Mouse (Mus musculus): ENCODE results near the gene Morf4l1. TPM values are rescaled to one million over a fixed set of nuclear protein-coding genes. Genes with fewer than 3 reads are reported as not detected.
"Not testable (repeated sequence)": the region's sequence is repeated elsewhere in the genome, so short reads cannot be mapped to it uniquely, and the experiment has no call there.

Gene Morf4l1
- polyA plus RNA-seq, 1 experiment from 2014 or later: 303 TPM

DNA sequence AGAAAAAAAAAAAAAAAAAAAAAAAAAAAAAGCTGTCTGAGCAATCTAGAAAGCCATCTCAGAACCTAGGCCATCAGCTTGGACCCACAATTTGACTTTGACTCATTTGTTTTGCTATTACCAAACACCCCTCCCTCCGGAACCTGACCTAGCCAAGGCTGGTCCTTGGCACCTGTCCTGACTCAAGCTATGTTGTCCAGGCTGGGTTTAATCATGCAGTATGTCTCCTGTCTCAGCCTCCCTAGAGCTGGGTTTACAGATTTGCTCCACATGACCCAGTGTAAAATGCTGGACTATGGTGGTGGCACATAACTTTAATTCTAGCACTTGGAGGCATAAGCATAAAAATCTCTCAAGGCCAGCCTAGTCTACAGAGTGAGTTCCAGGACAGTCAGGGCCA lies 31.6 kb downstream of the Morf4l1 start:
- Histone ChIP-seq H3K36me3 (ENCODE audit: control insufficient read depth, insufficient read depth, low read length) (peaks cover 8% of the 10 kb centered on the region; the same call in 1 of the 2 replicates), H3K27me3 (replicated peaks; ENCODE audit: control insufficient read depth, insufficient read depth, low read length) (no peaks in the 10 kb centered on the region), H3K4me2 (no peak overlapping the region), H3K27ac (ENCODE audit: low read depth, low read length) (no peak overlapping the region), H3K4me3 (ENCODE audit: low read depth, low read length) (no peak overlapping the region), H3K9me3 (ENCODE audit: control insufficient read depth, low read length) (no peaks in the 10 kb centered on the region), H3K9ac (ENCODE audit: low read depth, low read length) (no peak overlapping the region), H3K4me1 (replicated peaks; ENCODE audit: control insufficient read depth, insufficient read depth, low read length) (no peaks in the 10 kb centered on the region)
- WGBS: 88% methylated on average over 1 of the region's 1 CpGs
- ATAC-seq (replicated peaks; ENCODE audit: low FRiP score) (0 out of 2 replicates have a peak, but pooled peaks have one; percentile 30), DNase-seq (ENCODE audit: low spot score) (no peak)

GRCm38 (mm10) chr9:90081961-90082360 lies 32.6 kb downstream of the Morf4l1 start:
- H3K27me3 ChIP-seq (replicated peaks; ENCODE audit: control insufficient read depth, insufficient read depth, low read length); H3K9me3 ChIP-seq (ENCODE audit: control insufficient read depth, low read length); H3K36me3 ChIP-seq (ENCODE audit: control insufficient read depth, insufficient read depth, low read length); H3K4me2 ChIP-seq; H3K4me1 ChIP-seq (replicated peaks; ENCODE audit: control insufficient read depth, insufficient read depth, low read length); H3K27ac ChIP-seq (ENCODE audit: low read depth, low read length); H3K4me3 ChIP-seq (ENCODE audit: low read depth, low read length); H3K9ac ChIP-seq (ENCODE audit: low read depth, low read length); DNase-seq (ENCODE audit: low spot score); ATAC-seq (replicated peaks; ENCODE audit: low FRiP score): not testable (repeated sequence)
- WGBS: 79% methylated on average over 6 of the region's 6 CpGs

GRCm38 (mm10) chr9:90076849-90077461 lies 37.6 kb downstream of the Morf4l1 start:
- ATAC-seq (replicated peaks; ENCODE audit: low FRiP score): no peak

DNA sequence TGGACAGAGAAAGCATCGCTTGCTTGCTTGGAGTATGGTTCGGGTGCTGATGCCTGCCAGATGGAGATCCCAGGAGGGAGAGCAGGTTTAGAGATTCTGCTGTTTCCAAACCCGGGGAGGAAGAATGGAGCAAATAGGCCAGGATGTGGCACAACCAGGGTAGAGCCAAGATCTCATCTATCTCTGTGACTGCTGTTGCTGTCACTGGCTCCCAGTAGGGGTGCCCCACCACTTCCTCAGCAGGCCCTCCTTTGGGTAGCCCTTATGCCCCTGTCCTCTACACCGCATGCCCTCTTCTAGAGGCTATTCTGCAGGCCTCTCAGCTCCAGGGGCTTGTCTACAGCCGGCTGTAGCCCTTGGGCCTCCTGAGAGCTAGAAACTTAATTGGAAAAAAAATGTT lies 38.4 kb downstream of the Morf4l1 start:
- Histone ChIP-seq H3K27ac (ENCODE audit: low read depth, low read length) (no peak overlapping the region), H3K9ac (ENCODE audit: low read depth, low read length) (no peak overlapping the region), H3K4me3 (ENCODE audit: low read depth, low read length) (no peak overlapping the region), H3K4me2 (no peak overlapping the region), H3K27me3 (replicated peaks; ENCODE audit: control insufficient read depth, insufficient read depth, low read length) (no peaks in the 10 kb centered on the region), H3K9me3 (ENCODE audit: control insufficient read depth, low read length) (no peaks in the 10 kb centered on the region), H3K36me3 (ENCODE audit: control insufficient read depth, insufficient read depth, low read length) (no peaks in the 10 kb centered on the region), H3K4me1 (replicated peaks; ENCODE audit: control insufficient read depth, insufficient read depth, low read length) (no peaks in the 10 kb centered on the region)
- no peak for ATAC-seq (replicated peaks; ENCODE audit: low FRiP score)
- WGBS: 83% methylated on average over 5 of the region's 5 CpGs
- DNase-seq (ENCODE audit: low spot score): no peak

More at GRCm38 (mm10) chr9:90076849-90077461, 37.6 kb downstream of the Morf4l1 start:
- no peaks in the 10 kb centered on the region for H3K9me3 ChIP-seq (ENCODE audit: control insufficient read depth, low read length)
- no peaks in the 10 kb centered on the region for H3K4me1 ChIP-seq (replicated peaks; ENCODE audit: control insufficient read depth, insufficient read depth, low read length)
- no peaks in the 10 kb centered on the region for H3K27me3 ChIP-seq (replicated peaks; ENCODE audit: control insufficient read depth, insufficient read depth, low read length)
- H3K4me2 ChIP-seq: no peak overlapping the region
- 58% methylated on average over 8 of the region's 8 CpGs for WGBS
- DNase-seq (ENCODE audit: low spot score): no peak
- no peak overlapping the region for H3K27ac ChIP-seq (ENCODE audit: low read depth, low read length)
- H3K4me3 ChIP-seq (ENCODE audit: low read depth, low read length): no peak overlapping the region
- no peak overlapping the region for H3K9ac ChIP-seq (ENCODE audit: low read depth, low read length)
- H3K36me3 ChIP-seq (ENCODE audit: control insufficient read depth, insufficient read depth, low read length): no peaks in the 10 kb centered on the region

DNA sequence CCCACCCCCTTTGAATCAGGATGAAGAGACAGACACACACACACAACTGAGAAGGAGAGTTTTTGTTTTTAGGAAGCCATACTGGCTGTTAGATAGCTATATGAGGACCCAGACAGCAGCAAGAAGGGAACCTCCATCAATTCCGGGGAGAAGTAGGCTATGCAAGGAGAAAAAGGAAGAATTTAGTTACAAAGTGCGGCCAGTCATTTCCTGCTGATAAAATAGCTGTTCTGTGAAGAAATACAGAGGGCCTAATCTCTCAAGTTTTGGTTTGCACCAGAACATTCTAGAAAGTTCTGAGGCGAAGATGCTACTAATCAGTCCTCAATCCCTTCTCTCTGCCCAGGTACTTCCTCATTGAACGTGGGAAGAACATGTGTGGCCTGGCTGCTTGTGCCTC lies 39.2 kb downstream of the Morf4l1 start:
- Histone ChIP-seq H3K4me2 (no peak overlapping the region), H3K27ac (ENCODE audit: low read depth, low read length) (no peak overlapping the region), H3K4me3 (ENCODE audit: low read depth, low read length) (no peak overlapping the region), H3K27me3 (replicated peaks; ENCODE audit: control insufficient read depth, insufficient read depth, low read length) (no peaks in the 10 kb centered on the region), H3K9ac (ENCODE audit: low read depth, low read length) (no peak overlapping the region), H3K36me3 (ENCODE audit: control insufficient read depth, insufficient read depth, low read length) (no peaks in the 10 kb centered on the region), H3K9me3 (ENCODE audit: control insufficient read depth, low read length) (no peaks in the 10 kb centered on the region), H3K4me1 (replicated peaks; ENCODE audit: control insufficient read depth, insufficient read depth, low read length) (no peaks in the 10 kb centered on the region)
- 43% methylated on average over 4 of the region's 4 CpGs for WGBS
- DNase-seq (ENCODE audit: low spot score) (no peak), ATAC-seq (replicated peaks; ENCODE audit: low FRiP score) (no peak)

GRCm38 (mm10) chr9:90070174-90070573 lies 44.4 kb downstream of the Morf4l1 start:
- Histone ChIP-seq H3K9ac (ENCODE audit: low read depth, low read length) (no peak overlapping the region), H3K4me2 (no peak overlapping the region), H3K4me3 (ENCODE audit: low read depth, low read length) (no peak overlapping the region), H3K36me3 (ENCODE audit: control insufficient read depth, insufficient read depth, low read length) (no peaks in the 10 kb centered on the region), H3K27ac (ENCODE audit: low read depth, low read length) (no peak overlapping the region), H3K4me1 (replicated peaks; ENCODE audit: control insufficient read depth, insufficient read depth, low read length) (no peaks in the 10 kb centered on the region), H3K9me3 (ENCODE audit: control insufficient read depth, low read length) (no peaks in the 10 kb centered on the region), H3K27me3 (replicated peaks; ENCODE audit: control insufficient read depth, insufficient read depth, low read length) (no peaks in the 10 kb centered on the region)
- 74% methylated on average over 7 of the region's 7 CpGs for WGBS
- ATAC-seq (replicated peaks; ENCODE audit: low FRiP score) (no peak), DNase-seq (ENCODE audit: low spot score) (no peak)

DNA sequence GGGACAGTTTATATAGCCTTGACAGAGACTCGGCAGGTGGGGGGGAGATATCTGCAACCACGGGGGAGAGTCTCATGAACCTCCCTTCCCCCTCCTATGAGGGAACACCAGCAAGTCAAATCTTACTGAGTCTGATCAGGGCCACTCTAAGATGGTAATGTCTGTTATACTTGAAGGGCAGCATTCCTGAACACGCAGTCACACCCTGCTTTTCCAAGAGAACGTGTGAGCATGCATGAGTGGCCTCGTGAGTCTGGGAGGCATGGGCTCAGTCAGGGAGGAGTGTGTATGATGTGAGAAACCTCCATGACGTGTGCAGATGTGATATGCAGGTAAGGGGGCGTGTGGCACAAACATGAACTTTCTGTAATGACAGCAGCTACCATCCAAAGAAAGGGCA lies 45.1 kb downstream of the Morf4l1 start:
- H3K4me3 ChIP-seq (ENCODE audit: low read depth, low read length): no peak overlapping the region
- DNase-seq (ENCODE audit: low spot score): no peak
- H3K4me1 ChIP-seq (replicated peaks; ENCODE audit: control insufficient read depth, insufficient read depth, low read length): no peaks in the 10 kb centered on the region
- no peak overlapping the region for H3K4me2 ChIP-seq
- no peaks in the 10 kb centered on the region for H3K27me3 ChIP-seq (replicated peaks; ENCODE audit: control insufficient read depth, insufficient read depth, low read length)
- no peak overlapping the region for H3K9ac ChIP-seq (ENCODE audit: low read depth, low read length)
- H3K27ac ChIP-seq (ENCODE audit: low read depth, low read length): no peak overlapping the region
- whole genome bisulfite sequencing: 67% methylated on average over 7 of the region's 7 CpGs
- no peaks in the 10 kb centered on the region for H3K9me3 ChIP-seq (ENCODE audit: control insufficient read depth, low read length)
- H3K36me3 ChIP-seq (ENCODE audit: control insufficient read depth, insufficient read depth, low read length): no peaks in the 10 kb centered on the region
- no peak for ATAC-seq (replicated peaks; ENCODE audit: low FRiP score)

DNA sequence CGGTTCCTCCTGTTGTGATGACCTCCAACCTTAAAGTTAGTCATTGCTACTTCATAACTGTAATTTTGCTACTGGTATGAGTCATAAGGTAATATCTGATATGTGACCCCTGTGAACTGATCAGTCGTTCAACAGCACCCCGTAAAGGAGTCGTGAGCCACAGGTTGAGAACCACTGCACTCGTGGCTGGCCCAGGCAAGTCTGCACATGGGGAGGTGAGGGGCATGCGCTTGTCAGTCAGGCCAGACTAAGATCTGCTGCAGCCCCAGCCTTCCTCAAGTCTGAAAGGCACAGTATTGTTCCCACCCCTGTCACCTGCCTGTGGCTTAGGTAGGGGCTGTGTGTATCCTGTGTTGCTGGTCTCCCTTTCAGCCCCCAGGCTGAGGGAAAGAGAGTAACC lies 45.8 kb downstream of the Morf4l1 start:
- DNase-seq (ENCODE audit: low spot score) (no peak), ATAC-seq (replicated peaks; ENCODE audit: low FRiP score) (no peak)
- no peaks in the 10 kb centered on the region for H3K27me3 ChIP-seq (replicated peaks; ENCODE audit: control insufficient read depth, insufficient read depth, low read length)
- no peak overlapping the region for H3K9ac ChIP-seq (ENCODE audit: low read depth, low read length)
- H3K4me3 ChIP-seq (ENCODE audit: low read depth, low read length): no peak overlapping the region
- H3K4me2 ChIP-seq: no peak overlapping the region
- H3K36me3 ChIP-seq (ENCODE audit: control insufficient read depth, insufficient read depth, low read length): no peaks in the 10 kb centered on the region
- no peaks in the 10 kb centered on the region for H3K9me3 ChIP-seq (ENCODE audit: control insufficient read depth, low read length)
- H3K27ac ChIP-seq (ENCODE audit: low read depth, low read length): no peak overlapping the region
- 75% methylated on average over 6 of the region's 6 CpGs for WGBS
- H3K4me1 ChIP-seq (replicated peaks; ENCODE audit: control insufficient read depth, insufficient read depth, low read length): no peaks in the 10 kb centered on the region

DNA sequence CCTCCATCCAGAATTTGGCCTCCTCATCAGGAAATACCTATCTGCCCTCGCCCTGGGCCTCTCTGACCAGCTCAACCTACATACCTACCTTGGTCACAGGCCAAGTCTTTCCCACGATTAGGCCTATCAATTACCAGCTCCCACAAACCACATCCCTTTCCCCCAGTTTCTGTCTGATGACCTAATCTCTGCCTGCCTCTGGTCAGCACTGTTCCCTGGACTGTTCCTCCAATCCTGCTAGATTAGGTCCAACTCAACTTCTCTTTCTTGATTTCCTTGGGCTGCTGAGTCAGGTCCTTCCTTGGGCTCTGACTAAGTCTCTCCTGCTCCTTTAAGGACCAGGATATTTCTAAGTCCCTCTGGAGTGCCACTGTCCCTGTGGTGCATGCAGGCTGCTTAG lies 47.2 kb downstream of the Morf4l1 start:
- no peaks in the 10 kb centered on the region for H3K36me3 ChIP-seq (ENCODE audit: control insufficient read depth, insufficient read depth, low read length)
- H3K27me3 ChIP-seq (replicated peaks; ENCODE audit: control insufficient read depth, insufficient read depth, low read length): no peaks in the 10 kb centered on the region
- H3K4me2 ChIP-seq: no peak overlapping the region
- H3K9ac ChIP-seq (ENCODE audit: low read depth, low read length): no peak overlapping the region
- H3K27ac ChIP-seq (ENCODE audit: low read depth, low read length): no peak overlapping the region
- no peak for ATAC-seq (replicated peaks; ENCODE audit: low FRiP score)
- H3K4me3 ChIP-seq (ENCODE audit: low read depth, low read length): no peak overlapping the region
- no peaks in the 10 kb centered on the region for H3K9me3 ChIP-seq (ENCODE audit: control insufficient read depth, low read length)
- H3K4me1 ChIP-seq (replicated peaks; ENCODE audit: control insufficient read depth, insufficient read depth, low read length): no peaks in the 10 kb centered on the region
- no peak for DNase-seq (ENCODE audit: low spot score)
- 49% methylated on average over 2 of the region's 2 CpGs for WGBS
